Mouse (Mus musculus): ENCODE data around the gene Il2rb.
A peak's percentile ranks its signal among the peaks of the same experiment; 100 is the strongest.

The Il2rb gene

GRCm38 (mm10) chr15:78520112-78520715 is 25.1 kb upstream of the Il2rb start:
- DNase-seq (ENCODE audit: inconsistent ontology term): no peak

GRCm38 (mm10) chr15:78518221-78518620 is 23.1 kb upstream of the Il2rb start:
- no peak for DNase-seq (ENCODE audit: inconsistent ontology term)

- DNase-seq (ENCODE audit: inconsistent ontology term): no peak
Observed at GRCm38 (mm10) chr15:78515759-78516158, 20.7 kb upstream of the Il2rb start.

- DNase-seq (ENCODE audit: inconsistent ontology term): peak; percentile 39
Observed at GRCm38 (mm10) chr15:78514393-78515146, 19.5 kb upstream of the Il2rb start.

- DNase-seq (ENCODE audit: inconsistent ontology term): no peak
Observed at GRCm38 (mm10) chr15:78513019-78513418, 17.9 kb upstream of the Il2rb start.

- no peak for DNase-seq (ENCODE audit: inconsistent ontology term)
Observed at GRCm38 (mm10) chr15:78511951-78512350, 16.9 kb upstream of the Il2rb start.

GRCm38 (mm10) chr15:78510736-78511135 is 15.7 kb upstream of the Il2rb start:
- no peak for DNase-seq (ENCODE audit: inconsistent ontology term)

GRCm38 (mm10) chr15:78510121-78510576 is 15.1 kb upstream of the Il2rb start:
- DNase-seq (ENCODE audit: inconsistent ontology term): no peak

- no peak for DNase-seq (ENCODE audit: inconsistent ontology term)
Observed at GRCm38 (mm10) chr15:78509297-78509899, 14.3 kb upstream of the Il2rb start.

- DNase-seq (ENCODE audit: inconsistent ontology term): no peak
Observed at GRCm38 (mm10) chr15:78508443-78508842, 13.4 kb upstream of the Il2rb start.

- DNase-seq (ENCODE audit: inconsistent ontology term): no peak
Observed at GRCm38 (mm10) chr15:78505541-78505940, 10.5 kb upstream of the Il2rb start.

GRCm38 (mm10) chr15:78504816-78505215 is 9.7 kb upstream of the Il2rb start:
- DNase-seq (ENCODE audit: inconsistent ontology term): no peak

GRCm38 (mm10) chr15:78504013-78504412 is 8.9 kb upstream of the Il2rb start:
- no peak for DNase-seq (ENCODE audit: inconsistent ontology term)

- no peak for DNase-seq (ENCODE audit: inconsistent ontology term)
Observed at GRCm38 (mm10) chr15:78502437-78503132, 7.5 kb upstream of the Il2rb start.

- peak; percentile 58 for DNase-seq (ENCODE audit: inconsistent ontology term)
Observed at GRCm38 (mm10) chr15:78493401-78494010, 1.6 kb downstream of the Il2rb start.

GRCm38 (mm10) chr15:78491301-78491700 is 3.8 kb downstream of the Il2rb start:
- DNase-seq (ENCODE audit: inconsistent ontology term): no peak

- no peak for DNase-seq (ENCODE audit: inconsistent ontology term)
Observed at GRCm38 (mm10) chr15:78489906-78490305, 5.2 kb downstream of the Il2rb start.

- no peak for DNase-seq (ENCODE audit: inconsistent ontology term)
Observed at GRCm38 (mm10) chr15:78489248-78489647, 5.8 kb downstream of the Il2rb start.

GRCm38 (mm10) chr15:78487066-78487465 is 8.0 kb downstream of the Il2rb start:
- no peak for DNase-seq (ENCODE audit: inconsistent ontology term)

- no peak for DNase-seq (ENCODE audit: inconsistent ontology term)
Observed at GRCm38 (mm10) chr15:78486564-78486963, 8.5 kb downstream of the Il2rb start.

- peak; percentile 84 for DNase-seq (ENCODE audit: inconsistent ontology term)
Observed at GRCm38 (mm10) chr15:78483311-78483710, 11.8 kb downstream of the Il2rb start.

- no peak for DNase-seq (ENCODE audit: inconsistent ontology term)
Observed at GRCm38 (mm10) chr15:78482518-78482917, 12.6 kb downstream of the Il2rb start.
